Mouse (Mus musculus) CD4-positive, CD25-positive, alpha-beta regulatory T cell, adult 2 months (primary cell): Measurements from ENCODE around the gene Pdzd2.

Source experiments
- DNase-seq: peaks from one replicate; pipeline ENCODE4 v3.0.0-alpha.2; 2012; ENCODE audit warnings: low read depth, low spot score

Gene Pdzd2

GRCm38 (mm10) chr15:12739277-12740247 is at the start of gene Pdzd2:
TSS of gene Pdzd2 (minus strand) at chr15:12739924.
- peak; percentile 18 for DNase-seq

GRCm38 (mm10) chr15:12789406-12789867 is 49.7 kb upstream of the Pdzd2 start:
- DNase-seq, result no peak

GRCm38 (mm10) chr15:12788536-12788935 is 48.8 kb upstream of the Pdzd2 start:
- no peak for DNase-seq

GRCm38 (mm10) chr15:12781729-12782326 is 42.1 kb upstream of the Pdzd2 start:
- DNase-seq, result no peak

GRCm38 (mm10) chr15:12781296-12781695 is 41.6 kb upstream of the Pdzd2 start:
- no peak for DNase-seq

- DNase-seq, result no peak
Observed at GRCm38 (mm10) chr15:12774149-12774753, 34.5 kb upstream of the Pdzd2 start.

GRCm38 (mm10) chr15:12770958-12771357 is 31.2 kb upstream of the Pdzd2 start:
- no peak for DNase-seq

- DNase-seq, result no peak
Observed at GRCm38 (mm10) chr15:12766848-12767247, 27.1 kb upstream of the Pdzd2 start.

- no peak for DNase-seq
Observed at GRCm38 (mm10) chr15:12763147-12763546, 23.4 kb upstream of the Pdzd2 start.

GRCm38 (mm10) chr15:12762258-12762913 is 22.7 kb upstream of the Pdzd2 start:
- DNase-seq, result no peak

- DNase-seq, result no peak
Observed at GRCm38 (mm10) chr15:12760747-12761146, 21.0 kb upstream of the Pdzd2 start.

- DNase-seq, result no peak
Observed at GRCm38 (mm10) chr15:12758461-12758860, 18.7 kb upstream of the Pdzd2 start.

- DNase-seq, result no peak
Observed at GRCm38 (mm10) chr15:12757757-12758156, 18.0 kb upstream of the Pdzd2 start.

- DNase-seq, result no peak
Observed at GRCm38 (mm10) chr15:12753201-12753600, 13.5 kb upstream of the Pdzd2 start.

- DNase-seq, result no peak
Observed at GRCm38 (mm10) chr15:12750963-12751362, 11.2 kb upstream of the Pdzd2 start.

GRCm38 (mm10) chr15:12749549-12750301 is 10.0 kb upstream of the Pdzd2 start:
- no peak for DNase-seq

- DNase-seq, result no peak
Observed at GRCm38 (mm10) chr15:12742117-12742906, 2.6 kb upstream of the Pdzd2 start.

GRCm38 (mm10) chr15:12738301-12739093 is 1.2 kb downstream of the Pdzd2 start:
- no peak for DNase-seq

- DNase-seq, result no peak
Observed at GRCm38 (mm10) chr15:12735208-12735607, 4.5 kb downstream of the Pdzd2 start.
